Mouse (Mus musculus) heart, embryonic 16.5 days (tissue): Measurements from ENCODE around the gene Fndc3b. TPM values are rescaled to one million over a fixed set of nuclear protein-coding genes. Genes with fewer than 3 reads are reported as not detected.
A peak's percentile ranks its signal among the peaks of the same experiment; 100 is the strongest.

ENCODE experiments used
- ATAC-seq: fragments of 200-750 bp; cut with Nextera tagmentation; replicated peaks from 2 replicates; pipeline ENCODE4 v1.8.0; 2017; ENCODE audit warnings: moderate number of reproducible peaks; ENCODE audit not compliant: insufficient read depth, low FRiP score; ENCODE audit errors: extremely low read depth
- H3K27ac ChIP-seq: fragments of 300-500 bp; sonication (generic); 2 replicates; pipeline ENCODE4 v1.5.1; 2014; ENCODE audit warnings: mild to moderate bottlenecking, low read length, control low read depth, moderate library complexity
- H3K27me3 ChIP-seq: fragments of 300-500 bp; sonication (generic); 2 replicates; pipeline ENCODE4 v1.6.1; 2014; ENCODE audit warnings: low read length, mixed read lengths; ENCODE audit not compliant: control insufficient read depth, insufficient read depth
- H3K36me3 ChIP-seq: fragments of 300-500 bp; sonication (generic); 2 replicates; pipeline ENCODE4 v1.6.1; 2014; ENCODE audit not compliant: control insufficient read depth, insufficient read depth
- H3K4me1 ChIP-seq: fragments of 300-500 bp; sonication (generic); 2 replicates; pipeline ENCODE4 v1.6.1; 2014; ENCODE audit warnings: low read length, mixed read lengths; ENCODE audit not compliant: control insufficient read depth, insufficient read depth
- H3K4me2 ChIP-seq: fragments of 300-500 bp; sonication (generic); 2 replicates; pipeline ENCODE4 v1.6.1; 2014; ENCODE audit warnings: low read depth, mild to moderate bottlenecking, control low read depth, low read length
- H3K4me3 ChIP-seq: fragments of 300-500 bp; sonication (generic); 2 replicates; pipeline ENCODE4 v1.5.1; 2014; ENCODE audit warnings: mild to moderate bottlenecking, control low read depth, low read length
- H3K9ac ChIP-seq: fragments of 300-500 bp; sonication (generic); 2 replicates; pipeline ENCODE4 v1.6.1; 2014; ENCODE audit warnings: low read length, control low read depth
- H3K9me3 ChIP-seq: fragments of 300-500 bp; sonication (generic); replicated peaks from 2 replicates; pipeline ENCODE4 v1.6.1; 2016; ENCODE audit warnings: low read length; ENCODE audit not compliant: control insufficient read depth
- WGBS: fragments of 180-500 bp; shearing (Covaris S2); extraction: QIAGEN DNeasy Blood & Tissue Kit; methylation state at CpG from one replicate; pipeline ENCODE4 v1.1.7; 2014; 5-methylcytosine and 5-hydroxymethylcytosine counted together
- polyA plus RNA-seq: library from polyadenylated mRNA; unstranded; fragments of >200 nt; fragmentation: Nextera tagmentation; extraction: Ambion mirVana; gene quantifications from 2 replicates; pipeline ENCODE4 v1.2.1, GENCODE M21; 2015

Fndc3b gene
- polyA plus RNA-seq, 1 experiment from 2014 or later = 21.7 TPM

DNA sequence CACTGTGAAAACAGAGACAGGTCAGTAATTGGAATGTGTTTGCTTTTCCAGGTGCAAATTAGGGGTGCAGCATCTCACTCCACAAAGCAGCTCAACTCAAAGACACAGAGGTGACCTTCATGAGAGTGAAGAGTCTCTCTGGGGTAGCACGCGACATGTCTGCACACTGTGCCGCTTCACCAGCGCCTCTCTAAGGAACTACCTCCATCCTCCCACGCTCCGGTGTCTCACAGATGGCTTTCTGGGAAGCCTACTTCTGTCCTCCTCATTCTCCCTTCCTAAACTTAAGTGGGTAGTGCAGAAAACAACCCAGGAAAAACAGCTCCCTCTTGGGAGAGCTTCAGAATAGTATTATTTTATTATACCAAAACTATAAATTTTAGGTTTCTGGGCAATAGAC is 12.4 kb downstream of the Fndc3b start:
- H3K27me3 ChIP-seq = no peaks in the 10 kb centered on the region
- 77% methylated on average over 6 of the region's 6 CpGs for WGBS
- no peak overlapping the region for H3K4me3 ChIP-seq
- H3K9ac ChIP-seq = no peak overlapping the region
- no peaks in the 10 kb centered on the region for H3K9me3 ChIP-seq
- H3K4me2 ChIP-seq = no peak overlapping the region
- no peaks in the 10 kb centered on the region for H3K36me3 ChIP-seq
- no peak for ATAC-seq
- peaks cover 39% of the 10 kb centered on the region for H3K4me1 ChIP-seq
- 0 out of 2 replicates have a peak overlapping the region, but pooled peaks have one; percentile 12 for H3K27ac ChIP-seq

DNA sequence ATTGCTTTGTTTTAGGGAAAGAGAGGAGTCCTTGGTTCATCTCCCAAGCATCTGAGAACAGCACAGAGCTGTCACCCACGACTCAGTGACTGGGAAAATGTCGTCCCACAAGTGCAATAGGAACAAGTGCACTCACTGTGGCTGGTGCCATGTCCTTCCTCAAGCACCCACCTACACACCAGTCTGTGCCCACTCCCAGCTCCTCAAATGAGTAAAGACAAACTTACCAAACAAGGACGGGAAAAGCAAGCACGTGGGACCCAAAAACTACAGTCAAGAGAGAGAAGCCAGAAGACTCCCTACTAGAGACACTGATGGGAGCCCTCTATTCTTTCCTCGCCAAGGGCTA is 14.7 kb downstream of the Fndc3b start:
- Histone ChIP-seq H3K9me3 (no peaks in the 10 kb centered on the region), H3K9ac (no peak overlapping the region), H3K27me3 (no peaks in the 10 kb centered on the region), H3K27ac (no peak overlapping the region), H3K4me3 (no peak overlapping the region), H3K4me2 (no peak overlapping the region), H3K4me1 (peaks cover 54% of the 10 kb centered on the region), H3K36me3 (no peaks in the 10 kb centered on the region)
- 68% methylated on average over 5 of the region's 5 CpGs for WGBS
- ATAC-seq = no peak

DNA sequence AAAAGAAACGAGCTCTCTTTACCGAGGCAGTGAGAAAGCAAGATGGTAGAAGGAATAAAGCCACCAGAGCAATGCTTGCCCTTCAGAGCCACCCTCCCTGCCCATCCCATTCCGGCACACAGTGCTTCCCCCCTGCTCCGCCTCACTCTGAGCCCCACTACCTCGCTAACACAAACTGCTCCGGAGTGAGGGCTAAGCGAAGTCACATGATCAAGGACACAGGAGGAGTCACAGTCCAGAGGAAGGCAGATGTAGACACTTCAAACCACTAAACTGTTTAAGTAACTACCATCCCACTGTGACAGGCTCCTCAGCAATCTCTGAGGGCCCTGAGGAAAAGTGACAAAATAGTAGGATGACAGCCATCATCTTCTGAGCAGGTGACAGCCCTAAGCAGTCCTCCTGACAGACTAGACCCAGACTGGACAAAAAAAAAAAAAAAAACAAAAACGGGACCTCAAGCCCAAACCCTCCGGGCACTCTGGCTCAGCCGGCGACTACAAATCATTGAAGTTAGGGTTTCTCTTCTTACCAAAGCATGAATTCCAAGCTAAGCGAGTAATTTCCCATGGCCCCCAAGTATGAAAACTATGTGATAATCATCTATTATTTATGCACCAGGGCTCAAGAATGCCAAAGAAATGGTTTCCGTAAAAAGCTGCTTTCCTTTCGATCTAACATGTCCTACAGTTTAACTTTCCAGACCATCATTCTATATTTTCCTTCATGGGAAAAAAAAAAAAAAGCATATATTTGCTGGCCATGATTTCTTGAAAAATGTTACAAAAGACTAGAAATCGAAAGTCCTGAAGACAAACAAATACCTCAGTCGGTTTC is 15.3 kb downstream of the Fndc3b start:
- Histone ChIP-seq H3K4me1 (peaks cover 59% of the 10 kb centered on the region), H3K27ac (no peak overlapping the region), H3K4me3 (no peak overlapping the region), H3K36me3 (no peaks in the 10 kb centered on the region), H3K9ac (no peak overlapping the region), H3K27me3 (no peaks in the 10 kb centered on the region), H3K9me3 (no peaks in the 10 kb centered on the region), H3K4me2 (no peak overlapping the region)
- ATAC-seq = no peak
- 60% methylated on average over 16 of the region's 16 CpGs for WGBS

DNA sequence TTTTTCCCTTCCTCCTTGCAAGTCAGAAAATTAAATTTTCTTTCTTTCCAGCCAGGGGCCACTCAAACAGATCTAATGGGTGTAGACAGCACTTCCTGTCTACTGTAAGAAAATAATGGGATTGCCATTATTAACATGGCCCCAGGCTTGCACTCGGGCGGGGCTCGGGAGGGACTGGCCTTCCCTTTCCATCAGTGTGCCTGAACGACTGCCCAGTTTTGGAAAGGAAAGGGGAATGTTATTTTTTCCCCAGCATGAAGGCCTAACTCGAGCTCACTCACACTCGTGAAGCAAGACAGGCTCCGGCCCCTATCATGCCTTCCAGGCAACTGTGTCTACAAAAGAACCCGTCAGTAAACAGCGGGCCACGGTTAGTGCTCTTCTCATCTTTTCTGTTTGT is 16.5 kb downstream of the Fndc3b start:
- H3K36me3 ChIP-seq = no peaks in the 10 kb centered on the region
- H3K27ac ChIP-seq = no peak overlapping the region
- H3K4me3 ChIP-seq = no peak overlapping the region
- no peak overlapping the region for H3K4me2 ChIP-seq
- H3K9me3 ChIP-seq = no peaks in the 10 kb centered on the region
- peaks cover 62% of the 10 kb centered on the region for H3K4me1 ChIP-seq
- H3K9ac ChIP-seq = no peak overlapping the region
- ATAC-seq = peak; percentile 28; the same call in 1 of the 2 replicates
- no peaks in the 10 kb centered on the region for H3K27me3 ChIP-seq
- 55% methylated on average over 10 of the region's 10 CpGs for WGBS

DNA sequence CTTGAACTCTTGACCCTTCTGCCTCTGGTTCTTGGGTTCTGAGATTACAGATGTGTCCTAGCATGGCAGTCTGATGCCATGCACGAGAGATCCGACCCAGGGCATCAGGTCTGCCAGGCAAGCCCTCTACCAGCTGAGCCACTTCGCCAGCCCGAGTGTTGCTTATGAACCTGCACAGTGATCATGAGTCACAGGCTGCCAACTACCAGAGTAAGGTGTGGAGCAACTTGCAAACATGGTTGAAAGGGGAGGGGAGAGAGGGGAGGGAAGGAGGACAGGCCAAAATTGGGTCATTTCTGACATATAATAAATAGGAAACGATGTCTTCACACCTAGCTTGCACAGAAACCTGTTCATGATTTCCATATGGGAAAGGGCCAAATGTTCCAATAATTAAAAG is 17.0 kb downstream of the Fndc3b start:
- WGBS = 82% methylated on average over 5 of the region's 5 CpGs
- Histone ChIP-seq H3K4me2 (no peak overlapping the region), H3K9me3 (no peaks in the 10 kb centered on the region), H3K4me3 (no peak overlapping the region), H3K4me1 (peaks cover 67% of the 10 kb centered on the region), H3K27ac (no peak overlapping the region; the same call in 1 of the 2 replicates), H3K27me3 (no peaks in the 10 kb centered on the region), H3K9ac (no peak overlapping the region), H3K36me3 (no peaks in the 10 kb centered on the region)
- no peak for ATAC-seq

DNA sequence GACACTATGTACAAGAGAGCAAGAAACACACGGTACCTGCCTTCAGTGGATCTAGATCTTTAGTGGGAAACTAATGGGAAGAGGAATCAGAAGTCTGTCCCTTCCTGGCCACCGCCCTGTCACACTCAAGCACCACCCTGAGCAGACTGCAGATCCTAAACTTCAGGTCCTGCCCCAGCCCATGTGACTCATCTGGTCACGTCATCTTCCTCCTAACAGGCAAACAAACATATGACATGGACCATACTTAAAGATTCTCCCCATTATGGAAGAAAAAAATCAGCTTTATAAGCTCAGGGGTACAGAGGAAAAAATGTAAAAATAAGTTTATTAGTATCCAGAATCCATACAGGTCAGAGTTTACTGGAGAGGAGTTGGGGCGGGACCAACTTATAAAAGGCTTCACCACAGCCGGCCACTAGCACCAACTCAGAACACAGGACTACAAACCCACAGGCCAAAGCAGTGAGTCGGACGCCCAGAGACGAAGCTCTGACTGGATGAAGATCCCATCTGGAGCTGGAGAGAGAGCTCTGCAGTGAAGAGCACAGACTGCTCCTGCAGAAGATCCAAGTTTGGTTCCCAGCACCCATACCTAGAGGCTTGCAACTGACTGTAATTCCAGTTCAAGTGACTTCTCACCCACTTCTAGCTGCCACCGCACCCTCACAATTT is 19.5 kb downstream of the Fndc3b start:
- H3K4me1 ChIP-seq = peaks cover 70% of the 10 kb centered on the region
- no peak overlapping the region for H3K4me2 ChIP-seq
- no peaks in the 10 kb centered on the region for H3K9me3 ChIP-seq
- H3K36me3 ChIP-seq = no peaks in the 10 kb centered on the region
- WGBS = 78% methylated on average over 9 of the region's 9 CpGs
- ATAC-seq = no peak
- 0 out of 2 replicates have a peak overlapping the region, but pooled peaks have one; percentile 13 for H3K27ac ChIP-seq
- no peaks in the 10 kb centered on the region for H3K27me3 ChIP-seq
- H3K9ac ChIP-seq = no peak overlapping the region
- no peak overlapping the region for H3K4me3 ChIP-seq

DNA sequence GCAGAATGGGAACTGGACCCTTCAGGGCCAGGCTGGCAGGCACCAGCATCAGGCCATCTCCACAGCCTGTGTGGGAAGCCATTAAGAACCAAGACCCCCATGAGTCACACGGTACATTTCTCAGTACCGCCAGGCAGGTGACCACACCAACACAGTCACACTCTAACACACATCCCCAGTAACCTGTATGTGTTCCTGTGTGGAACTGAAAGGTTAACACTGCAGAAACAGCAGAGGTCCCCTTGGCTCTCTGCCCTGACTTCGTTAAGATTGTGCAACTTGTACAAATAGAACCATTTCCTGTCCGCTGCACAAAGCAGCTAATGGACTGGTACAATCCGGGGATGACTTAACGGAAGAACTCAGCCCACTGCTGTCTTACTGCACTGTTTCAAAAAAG is 21.1 kb downstream of the Fndc3b start:
- Histone ChIP-seq H3K9ac (peak overlapping the region; percentile 24), H3K4me2 (peak overlapping the region; percentile 50), H3K4me1 (peaks cover 61% of the 10 kb centered on the region), H3K36me3 (no peaks in the 10 kb centered on the region), H3K27me3 (no peaks in the 10 kb centered on the region), H3K4me3 (peak overlapping the region; percentile 14), H3K27ac (peak overlapping the region; percentile 75), H3K9me3 (no peaks in the 10 kb centered on the region)
- WGBS = 34% methylated on average over 6 of the region's 6 CpGs
- peak; percentile 70 for ATAC-seq

DNA sequence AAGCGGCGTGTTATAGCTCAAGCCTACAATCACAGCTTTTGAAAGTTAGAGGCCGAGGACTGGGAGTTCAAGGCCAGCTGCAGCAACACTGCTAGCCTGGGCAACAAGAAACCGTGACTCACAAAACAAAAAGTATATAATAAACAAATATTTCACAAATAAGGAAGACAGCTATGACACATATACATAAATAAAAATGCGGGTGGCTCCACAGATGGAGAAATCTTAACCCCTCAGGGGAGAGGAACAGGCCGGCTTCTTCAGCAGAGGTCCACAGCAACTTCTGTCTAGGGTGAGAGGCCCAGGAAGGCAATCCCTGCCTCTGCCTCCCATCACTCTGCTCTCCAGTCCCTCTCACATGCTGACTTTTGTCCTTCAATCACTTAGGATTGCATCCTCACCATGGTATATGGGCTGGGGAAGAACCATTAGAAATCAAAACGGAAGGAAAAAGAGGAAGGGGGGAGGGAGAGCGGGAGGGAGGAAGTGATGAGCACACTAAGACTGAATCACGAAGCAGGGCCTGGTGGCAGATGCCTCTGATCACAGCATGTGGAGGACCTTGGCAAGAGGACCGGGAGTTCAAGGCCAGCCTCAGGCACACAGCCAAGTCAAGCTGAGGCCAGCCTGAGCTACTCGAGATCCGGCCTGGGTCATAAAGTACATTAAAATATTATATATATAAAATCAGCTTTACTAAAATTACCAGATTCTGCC is 21.8 kb downstream of the Fndc3b start:
- Histone ChIP-seq H3K27ac (peak overlapping the region; percentile 75), H3K27me3 (no peaks in the 10 kb centered on the region), H3K36me3 (no peaks in the 10 kb centered on the region), H3K9me3 (no peaks in the 10 kb centered on the region), H3K4me3 (no peak overlapping the region), H3K4me1 (peaks cover 61% of the 10 kb centered on the region), H3K4me2 (no peak overlapping the region; the same call in 1 of the 2 replicates), H3K9ac (no peak overlapping the region)
- no peak for ATAC-seq
- 60% methylated on average over 12 of the region's 12 CpGs for WGBS
